Mouse (Mus musculus): Measurements from ENCODE around the gene Zfp526.
A peak's percentile ranks its signal among the peaks of the same experiment; 100 is the strongest.

Zfp526 gene

DNA sequence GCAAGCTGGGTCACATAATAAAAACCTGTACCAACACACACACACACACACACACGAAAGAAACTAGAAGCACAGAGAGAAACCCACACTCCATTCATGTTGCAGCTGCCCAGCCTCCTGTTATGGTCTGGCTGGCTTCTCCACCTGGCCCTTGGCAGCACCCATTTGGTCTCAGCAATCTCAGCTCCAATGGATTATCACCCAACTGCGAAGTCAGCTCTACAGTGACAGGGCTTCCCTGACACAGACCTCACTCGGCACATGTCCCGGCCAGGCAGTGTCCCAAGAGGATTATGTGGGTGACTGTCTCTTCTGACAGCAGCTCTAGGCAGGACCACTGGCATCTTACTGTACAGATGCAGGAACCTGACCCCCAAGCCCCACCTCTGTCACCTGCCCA, 10.7 kb upstream of the Zfp526 start:
- no peak for DNase-seq (ENCODE audit: low spot score)

DNA sequence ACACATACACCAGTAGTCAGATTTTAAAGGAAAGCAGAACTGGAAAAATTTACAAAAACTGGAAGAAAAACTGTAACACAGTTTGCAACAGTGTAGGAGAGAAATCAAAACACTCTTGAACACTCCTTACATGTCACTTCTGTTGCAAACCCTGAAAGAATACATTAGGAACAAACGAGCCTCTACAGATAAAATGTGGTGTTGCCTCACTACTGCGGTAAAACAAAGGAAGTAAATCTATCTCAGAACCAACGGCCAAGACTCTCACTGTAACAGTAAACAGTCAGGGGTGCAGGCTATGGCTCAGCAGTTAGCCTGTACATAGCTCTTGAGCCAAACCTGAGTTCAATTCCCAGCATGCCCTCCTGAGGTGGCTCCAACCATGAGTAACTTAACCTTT, 8.1 kb upstream of the Zfp526 start:
- no peak for DNase-seq (ENCODE audit: low spot score)

DNA sequence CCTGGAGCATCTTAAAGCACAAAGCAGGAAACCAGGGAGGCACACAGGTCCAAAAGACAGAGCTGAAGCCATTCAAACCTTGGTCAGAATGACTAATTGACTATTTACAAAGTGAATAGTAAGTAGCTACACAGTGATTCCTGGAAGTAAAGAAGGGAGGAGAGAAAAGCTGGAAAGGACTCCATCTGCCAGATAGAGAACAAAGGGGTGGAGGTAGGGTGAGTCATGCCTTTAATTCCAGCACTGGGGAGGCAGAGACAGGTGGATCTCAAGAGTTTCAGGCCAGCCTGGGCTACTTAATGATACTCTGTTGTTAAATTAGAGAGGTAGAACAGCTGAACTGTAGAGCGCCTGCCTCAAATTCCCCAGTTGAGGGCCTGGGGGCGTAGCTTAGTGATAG, 7.1 kb upstream of the Zfp526 start:
- no peak for DNase-seq (ENCODE audit: low spot score)

DNA sequence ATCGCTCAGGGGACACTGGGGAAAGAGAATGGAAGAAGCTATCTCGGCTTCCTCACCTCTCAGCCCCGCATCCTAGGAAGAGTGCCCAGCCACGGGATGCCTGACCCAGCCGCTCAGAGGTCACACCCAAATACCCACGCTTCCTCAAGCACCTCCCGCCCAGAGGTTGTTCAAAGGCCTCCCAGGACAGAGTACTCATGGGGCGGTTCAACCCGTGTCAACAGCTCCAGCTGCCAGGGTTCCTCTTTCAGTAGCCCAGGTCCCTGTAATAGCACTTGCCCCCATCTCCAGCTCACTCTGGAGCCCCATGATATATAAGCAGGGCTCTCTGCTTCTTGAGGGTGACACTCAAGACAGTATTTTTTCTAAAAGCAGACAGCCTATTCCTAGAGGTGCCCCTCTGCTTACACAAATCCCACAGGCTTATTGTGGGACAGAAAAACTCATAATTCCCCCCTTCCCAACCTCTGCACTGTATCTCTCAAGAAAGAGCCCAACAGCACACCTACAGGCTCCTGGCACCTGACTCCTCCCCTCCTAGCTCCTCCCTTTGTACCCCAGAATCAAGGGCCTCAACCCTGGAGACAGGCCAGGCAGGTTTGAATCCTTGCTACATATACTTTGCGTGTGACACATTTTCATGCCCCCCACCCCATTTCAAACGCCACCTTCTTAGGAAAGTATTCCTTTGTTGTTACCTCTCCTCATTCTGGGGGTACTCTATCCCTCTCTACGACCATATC, 3.4 kb upstream of the Zfp526 start:
- no peak for DNase-seq (ENCODE audit: low spot score)

DNA sequence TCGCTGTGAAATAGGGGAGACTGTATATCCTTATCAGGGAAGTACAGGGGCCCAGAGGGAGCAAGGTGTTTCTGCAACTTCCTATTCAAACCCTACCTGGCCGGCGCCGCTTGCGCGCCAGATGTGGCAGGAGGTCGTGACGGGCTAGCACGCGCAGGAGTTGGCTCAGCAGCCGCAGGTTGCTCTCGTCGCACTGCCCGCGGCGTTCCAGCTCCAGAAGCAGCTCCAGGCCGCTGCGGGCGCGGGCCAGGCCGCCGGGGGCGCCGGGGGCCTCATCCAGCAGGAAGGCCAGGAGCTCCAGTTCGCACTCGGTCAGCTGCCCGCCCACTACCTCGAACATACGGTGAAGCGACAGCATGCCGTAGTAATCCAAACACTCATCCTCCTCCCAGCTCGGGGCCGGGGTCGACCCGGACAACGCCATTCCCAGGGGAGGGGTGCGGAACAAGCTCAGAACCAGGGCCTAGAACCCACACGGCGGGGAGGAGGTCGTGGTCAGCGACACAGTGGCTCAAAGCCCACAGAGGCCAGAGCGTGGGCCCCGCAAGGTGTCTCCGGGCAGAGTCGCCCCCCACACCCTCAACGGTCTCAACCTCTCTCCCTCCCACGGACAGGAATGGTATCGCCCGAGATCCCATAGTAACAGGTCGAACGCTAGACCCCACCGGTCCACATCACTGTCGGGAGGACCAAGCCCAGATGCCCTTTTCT, 2.4 kb upstream of the Zfp526 start:
- DNase-seq (ENCODE audit: low spot score) = peak; percentile 51

DNA sequence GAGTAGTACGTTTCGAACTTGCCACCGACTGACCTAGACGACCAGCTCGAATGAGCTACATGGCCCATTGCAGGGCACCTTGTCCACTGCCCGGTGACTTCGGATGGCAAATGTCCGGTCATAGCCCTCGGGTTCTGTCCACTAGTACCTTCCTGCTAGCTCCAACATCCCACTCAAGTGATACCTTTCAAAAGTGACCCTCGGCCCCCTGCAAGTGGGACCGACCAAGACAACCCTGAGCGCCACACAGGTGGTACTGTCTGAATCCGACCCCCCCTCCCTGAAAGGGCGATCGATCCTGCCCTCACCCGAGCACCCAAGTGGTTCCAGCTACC, 1.8 kb upstream of the Zfp526 start:
- DNase-seq (ENCODE audit: low spot score) = no peak

DNA sequence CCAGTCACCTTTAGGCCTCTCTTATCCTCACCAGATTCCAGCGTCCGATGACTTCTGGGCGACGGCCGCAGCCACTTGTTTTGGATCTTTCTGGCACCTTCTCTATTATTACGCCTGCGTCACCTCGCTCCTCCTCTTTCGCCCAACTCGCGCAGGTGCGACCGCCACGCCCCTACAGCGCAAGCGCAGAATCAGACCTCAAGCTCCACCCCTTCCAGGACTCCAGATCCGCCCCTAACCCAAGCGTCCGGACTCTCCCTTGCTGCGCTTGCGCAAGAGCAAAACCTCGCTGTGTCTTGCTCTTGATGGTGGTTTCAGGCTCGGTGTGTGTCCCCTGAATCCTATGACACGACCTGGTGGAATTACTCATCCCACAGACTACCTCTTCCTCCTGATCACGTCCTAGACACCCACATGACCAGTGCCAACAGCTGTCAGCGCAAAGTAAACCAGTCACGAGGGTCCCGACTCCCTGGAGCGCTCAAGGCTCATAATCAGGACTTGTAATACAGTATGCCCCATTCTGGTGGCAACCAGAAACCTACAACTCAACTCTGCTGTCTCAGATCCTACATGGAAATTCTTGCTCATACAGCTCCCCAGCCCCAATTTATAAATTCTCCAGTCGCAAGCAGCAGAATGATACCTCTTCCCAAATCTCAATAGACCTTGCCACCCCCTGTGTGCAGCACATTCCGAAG, 1.3 kb upstream of the Zfp526 start:
- DNase-seq (ENCODE audit: low spot score) = peak; percentile 97

DNA sequence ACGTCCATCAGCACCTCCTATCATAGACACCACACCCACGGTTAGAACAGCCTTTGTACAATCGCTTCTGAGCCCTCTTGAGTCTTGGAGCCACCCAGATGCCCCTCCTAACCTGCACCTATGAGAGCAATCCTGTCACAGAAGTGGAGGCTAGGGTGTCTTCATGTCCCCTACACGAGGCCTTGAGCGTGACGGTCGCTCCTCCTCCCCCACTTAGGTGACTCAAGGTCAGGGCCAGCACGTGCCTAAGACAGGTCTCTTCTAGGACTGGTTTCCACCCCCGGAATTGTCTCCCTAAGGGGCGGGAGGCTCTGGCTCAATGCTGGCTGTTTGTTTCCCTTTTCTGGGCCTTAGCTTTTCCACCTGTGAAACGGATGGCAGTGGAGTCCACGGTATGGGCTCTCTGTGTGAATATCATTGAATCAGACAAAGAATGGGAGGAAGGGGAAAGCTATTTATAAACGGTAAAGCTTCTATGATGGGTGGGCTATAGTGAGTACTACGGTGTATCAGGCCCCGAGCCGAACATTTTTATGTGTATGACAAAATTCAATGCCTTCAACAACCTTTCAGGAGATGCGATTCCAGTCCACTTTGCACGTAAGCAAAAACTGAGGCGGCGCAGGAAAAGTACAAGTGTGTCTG, 646 bp upstream of the Zfp526 start, which contains the start of gene Dedd2:
TSS of gene Dedd2 (minus strand) at position 159 of the 645 bp plus-strand sequence.
- DNase-seq (ENCODE audit: low spot score) = peak; percentile 49

DNA sequence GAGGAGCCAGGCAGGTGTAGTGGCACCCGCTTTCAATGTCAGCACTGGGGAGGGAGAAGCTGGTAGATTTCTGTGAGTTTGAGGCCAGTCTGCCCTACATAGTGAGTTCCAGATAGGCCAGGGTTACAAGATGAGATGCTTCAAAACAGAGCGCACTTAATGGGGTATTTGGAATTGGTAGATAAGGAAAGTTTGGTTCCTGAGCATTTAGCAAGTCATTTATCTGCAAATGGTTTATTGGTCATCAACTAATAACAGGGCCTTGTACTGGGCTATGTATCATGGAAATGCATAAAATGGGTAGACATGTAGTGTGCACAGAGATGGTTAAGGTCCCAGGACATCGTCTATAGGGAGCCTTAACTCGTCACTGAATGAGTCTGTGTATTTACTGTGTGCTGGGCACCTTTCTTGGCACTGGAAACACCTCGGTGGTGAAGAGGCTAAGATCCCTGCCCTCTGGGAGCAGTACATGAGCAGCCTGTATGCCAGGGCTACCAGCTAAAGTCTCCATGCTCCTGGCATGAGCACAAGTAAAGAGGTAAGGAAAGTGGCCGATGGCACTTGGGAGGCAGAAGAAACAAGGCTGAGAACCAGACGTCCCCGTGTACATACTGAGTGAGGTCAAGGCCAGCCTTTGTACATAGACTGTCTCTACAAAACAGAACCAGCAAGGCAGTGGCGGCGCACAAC, 1.2 kb downstream of the Zfp526 start:
- DNase-seq (ENCODE audit: low spot score) = no peak

DNA sequence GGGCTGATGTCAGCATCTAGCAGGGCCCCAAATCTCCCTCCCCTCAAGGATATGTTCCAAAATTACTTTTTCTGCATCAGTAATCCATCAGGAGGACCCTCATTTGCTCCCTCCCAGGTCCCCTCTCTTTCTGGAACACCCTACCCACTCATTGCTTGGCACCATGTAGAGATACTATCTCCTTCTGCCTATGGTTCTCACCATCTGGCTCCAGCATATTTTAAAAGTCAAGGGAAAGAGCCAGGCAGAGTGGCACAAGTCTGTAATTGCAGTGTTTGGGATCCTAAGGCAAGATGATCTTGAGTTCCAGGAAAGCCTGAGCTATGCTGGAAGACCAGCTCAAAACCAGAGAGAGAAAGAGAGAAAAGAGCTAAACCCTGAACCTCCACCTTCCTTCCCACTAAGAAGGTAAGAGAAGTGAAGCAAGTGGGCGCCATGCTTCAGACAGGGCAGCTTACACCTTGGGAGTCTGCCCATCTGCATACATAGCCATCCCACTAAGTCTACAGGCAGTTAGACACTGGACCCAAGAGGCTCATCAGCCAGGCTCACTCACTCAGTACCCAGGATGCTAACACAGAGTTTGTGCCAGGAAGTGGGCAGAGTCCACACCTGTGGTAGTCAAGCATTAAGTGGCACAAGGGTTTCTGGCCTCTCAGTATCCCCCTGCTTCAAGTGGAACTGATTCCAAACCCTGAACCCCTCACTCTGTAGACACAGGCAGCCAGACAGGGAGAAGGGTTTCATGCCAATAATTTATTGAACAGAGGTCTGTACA, 6.5 kb downstream of the Zfp526 start:
- DNase-seq (ENCODE audit: low spot score) = no peak

DNA sequence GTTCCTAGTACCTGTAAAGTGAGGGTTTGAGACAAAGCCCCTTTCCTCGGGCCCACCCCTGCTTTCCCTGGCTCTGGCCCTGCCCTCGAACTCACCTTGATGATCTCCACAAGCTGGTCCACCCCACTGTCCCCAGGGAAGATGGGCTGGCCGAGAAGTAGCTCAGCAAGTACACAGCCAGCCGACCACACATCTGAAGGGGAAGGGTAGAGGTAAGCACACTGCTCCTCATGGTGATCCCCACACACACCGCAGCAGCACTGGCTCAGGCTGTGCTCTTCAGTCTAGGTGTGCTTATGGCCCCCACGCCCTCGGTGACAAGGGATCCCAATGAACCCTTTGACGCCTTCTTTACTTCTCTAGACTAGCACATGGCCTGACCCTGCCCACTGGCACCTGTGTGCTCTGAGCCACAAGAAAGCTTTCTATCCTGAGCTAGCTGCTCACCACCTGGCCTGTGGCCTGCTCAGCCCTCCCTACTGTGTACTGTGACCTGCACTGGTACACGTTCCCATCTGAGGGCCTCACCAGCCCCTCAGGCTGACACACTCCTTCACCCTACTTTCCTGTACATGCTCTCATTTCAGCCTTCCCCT, 9.6 kb downstream of the Zfp526 start:
- DNase-seq (ENCODE audit: low spot score) = no peak

DNA sequence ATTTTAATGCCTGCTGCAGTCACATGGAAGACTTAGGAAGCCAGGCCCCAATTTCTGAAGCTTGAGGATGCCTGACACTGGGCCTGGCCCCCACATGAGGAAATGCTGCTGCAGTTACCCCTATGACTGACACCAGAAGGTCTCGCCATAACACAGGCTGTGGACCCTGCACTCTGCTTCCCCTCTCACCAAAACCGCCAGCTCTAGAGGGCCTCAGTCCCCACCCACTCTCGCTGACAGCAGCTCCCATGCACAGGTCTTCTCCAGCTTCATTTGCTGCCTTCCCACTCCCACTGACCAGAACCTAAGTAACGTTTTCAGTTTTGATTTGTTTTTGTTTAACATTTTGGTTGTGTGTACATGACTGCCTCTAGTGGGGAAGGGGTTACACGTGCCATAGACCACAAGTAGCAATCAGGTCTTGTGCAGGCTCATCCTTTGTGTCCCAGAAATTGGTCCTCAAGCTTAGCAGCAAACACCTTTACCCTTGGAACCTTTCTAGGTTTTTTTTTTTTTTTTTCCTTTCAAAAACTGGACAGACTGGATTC, 10.9 kb downstream of the Zfp526 start:
- DNase-seq (ENCODE audit: low spot score) = no peak

DNA sequence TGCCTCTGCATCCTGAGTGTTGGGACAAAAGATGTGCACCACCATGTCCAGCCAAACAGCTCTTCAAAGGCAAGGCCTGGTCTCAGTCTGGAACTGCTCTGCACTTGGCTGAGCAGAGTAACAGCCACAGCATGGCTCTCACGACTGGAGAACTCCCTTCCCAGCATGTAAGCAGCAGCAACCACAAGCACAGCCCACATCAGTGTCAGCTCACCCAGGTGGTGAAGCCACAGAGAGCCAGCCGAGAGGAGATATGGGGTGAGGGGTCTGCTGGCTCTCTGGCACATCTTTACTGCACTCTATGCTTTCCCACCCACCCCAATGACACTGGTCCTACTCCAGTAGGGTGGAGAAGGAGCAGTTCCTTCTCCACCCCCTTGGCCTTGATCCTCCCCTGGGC, 11.8 kb downstream of the Zfp526 start:
- DNase-seq (ENCODE audit: low spot score) = no peak

DNA sequence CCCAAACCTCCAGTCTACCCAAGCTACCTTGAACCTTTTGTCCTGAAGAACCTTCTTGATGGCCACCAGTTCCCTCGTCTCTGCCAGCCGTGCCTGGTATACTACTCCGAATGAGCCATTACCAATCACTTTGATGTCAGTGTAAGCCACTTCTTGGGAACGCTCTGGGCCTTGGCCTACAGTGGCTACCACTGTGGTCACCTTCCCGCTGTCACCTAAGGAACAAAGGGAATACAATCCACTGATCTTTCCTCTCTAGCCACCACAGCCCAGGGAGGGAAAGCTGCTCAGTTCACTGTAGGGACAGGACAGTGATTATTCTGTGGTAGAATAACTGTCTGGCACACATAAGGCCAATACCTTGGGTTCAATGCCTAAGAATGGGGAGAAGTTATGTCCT, 14.3 kb downstream of the Zfp526 start:
- no peak for DNase-seq (ENCODE audit: low spot score)

DNA sequence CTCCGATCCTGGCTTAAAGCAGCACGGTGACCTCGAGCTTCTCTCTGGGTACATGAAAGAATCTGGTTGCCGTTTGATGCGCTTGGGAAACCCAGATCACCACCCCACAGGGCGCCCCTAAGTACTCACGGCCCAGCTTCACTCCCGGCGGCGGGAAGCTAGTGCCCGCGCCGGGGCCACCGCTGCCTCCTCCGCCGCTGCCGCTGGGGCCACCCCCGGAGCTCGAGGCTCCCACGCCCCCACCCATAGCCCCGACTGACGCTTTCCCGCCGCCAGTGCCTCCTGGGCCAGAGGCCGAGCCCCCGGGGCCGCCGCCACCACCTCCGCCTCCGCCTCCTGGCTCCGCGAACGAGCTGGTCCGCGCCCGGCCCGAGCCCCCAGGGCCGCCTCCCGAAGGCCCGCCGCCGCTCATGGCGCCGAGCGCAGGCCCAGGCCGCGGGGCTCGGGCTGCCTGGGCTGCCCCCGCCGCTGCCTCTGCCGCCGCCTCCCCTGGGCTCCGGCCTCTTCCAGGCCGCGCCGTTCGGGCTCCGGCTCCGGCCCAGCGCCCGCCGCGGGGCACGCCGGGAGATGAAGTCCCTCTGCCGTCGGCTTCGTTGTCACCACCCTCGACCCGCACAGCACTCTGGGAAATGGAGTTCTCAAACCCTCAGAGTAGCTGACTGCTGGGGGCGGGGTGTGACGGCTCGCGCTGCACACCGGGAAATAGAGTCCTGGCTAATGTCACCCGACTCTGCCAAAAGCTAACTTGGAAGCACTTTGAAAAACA, 16.2 kb downstream of the Zfp526 start, which contains the start of gene Gsk3a:
TSS of gene Gsk3a (minus strand) at position 603 of the 766 bp plus-strand sequence.
- peak; percentile 98 for DNase-seq (ENCODE audit: low spot score)

DNA sequence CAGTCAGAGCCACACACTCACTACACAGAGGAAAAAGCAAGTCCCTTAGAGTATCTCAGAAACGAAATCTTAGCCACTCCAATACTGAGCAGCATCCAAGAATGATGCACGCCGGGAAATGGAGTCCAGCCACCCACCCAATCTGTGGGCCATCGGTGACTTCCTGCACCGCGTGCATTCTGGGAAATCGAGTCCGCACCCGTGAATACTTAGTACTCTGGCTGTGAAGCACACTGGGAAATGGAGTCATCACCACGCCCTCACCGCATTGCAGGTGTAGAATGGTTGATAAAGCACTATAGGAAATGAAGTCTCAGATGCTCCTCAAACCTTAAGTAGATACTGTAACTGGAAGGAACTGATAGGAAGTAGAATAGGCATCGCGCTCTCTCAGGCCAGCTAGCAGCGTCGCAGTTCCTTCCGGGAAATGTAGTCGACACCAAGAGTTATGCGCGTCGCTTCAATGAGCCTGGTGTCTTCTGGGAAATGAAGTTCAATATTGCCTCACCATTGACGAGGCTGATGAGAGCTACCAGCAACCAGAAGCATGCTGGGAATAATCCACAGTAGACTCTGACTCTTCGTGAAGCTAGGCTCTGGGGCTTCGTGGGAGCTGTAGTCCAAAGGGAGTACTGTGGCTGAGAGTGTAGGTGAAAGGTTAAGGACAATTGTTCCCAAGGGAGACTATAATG, 16.9 kb downstream of the Zfp526 start:
- peak; percentile 91 for DNase-seq (ENCODE audit: low spot score)

DNA sequence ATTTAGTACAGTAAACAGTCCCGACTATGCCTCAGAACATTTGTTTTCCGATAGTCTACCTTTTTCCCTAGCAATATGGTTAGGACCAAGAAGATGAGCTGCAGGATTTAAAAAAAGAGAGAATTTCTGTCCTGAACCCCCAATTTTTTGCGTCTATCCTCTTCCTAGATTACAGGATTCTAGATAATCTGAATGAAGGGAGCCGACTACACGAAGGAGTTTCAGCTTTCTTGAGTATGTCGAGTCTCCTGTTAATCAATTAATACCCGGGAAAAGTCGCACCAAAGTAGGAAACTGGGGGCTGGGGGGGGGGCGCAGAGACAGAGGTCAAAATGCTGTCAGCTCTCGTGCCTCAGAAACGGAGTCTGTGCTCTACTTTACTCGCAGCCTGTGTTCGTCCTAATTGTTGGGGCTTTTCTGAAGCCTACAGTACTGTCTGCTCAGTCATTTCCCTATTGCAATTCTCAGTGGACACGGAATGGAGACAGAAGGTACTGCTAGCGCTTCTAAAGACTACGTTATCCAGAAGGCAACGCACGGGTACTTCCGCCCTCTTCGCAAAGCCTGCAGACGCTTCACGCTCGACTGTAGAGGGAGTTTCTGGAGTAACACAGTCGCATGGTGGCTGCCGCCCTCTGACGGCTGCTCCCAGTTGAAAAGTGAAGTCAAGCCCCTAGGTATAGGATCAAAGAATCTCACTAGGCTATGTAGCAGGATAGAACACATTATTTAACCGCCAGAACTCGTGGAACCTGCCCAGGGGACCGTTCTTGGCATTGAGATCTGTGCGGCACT, 17.8 kb downstream of the Zfp526 start:
- DNase-seq (ENCODE audit: low spot score) = peak; percentile 68

DNA sequence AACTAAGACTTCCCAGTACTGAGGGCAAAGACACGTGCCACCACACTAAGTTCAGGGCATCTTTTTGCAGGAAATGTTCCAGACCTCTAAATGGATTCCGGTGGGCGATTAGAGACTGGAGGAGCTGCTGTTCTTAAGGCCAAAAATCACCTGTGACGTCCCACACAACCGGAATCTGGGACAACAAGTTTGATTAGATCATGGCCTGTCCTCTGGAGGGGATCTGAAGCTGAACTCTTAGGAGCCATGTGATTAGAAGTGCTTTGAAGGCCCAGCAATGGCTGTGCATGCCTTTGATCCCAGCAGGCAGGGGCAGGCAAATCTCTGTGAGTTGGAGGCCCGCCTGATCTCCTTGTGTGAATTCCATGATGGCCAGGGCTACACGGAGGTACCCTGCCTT, 19.4 kb downstream of the Zfp526 start:
- no peak for DNase-seq (ENCODE audit: low spot score)
